Mouse (Mus musculus): Measurements from ENCODE around the gene Nfe2l1. TPM values are rescaled to one million over a fixed set of nuclear protein-coding genes. Genes with fewer than 3 reads are reported as not detected.
"Not testable (repeated sequence)": the region's sequence is repeated elsewhere in the genome, so short reads cannot be mapped to it uniquely, and the experiment has no call there.

Nfe2l1 gene
- polyA plus RNA-seq, 1 experiment from 2014 or later = 40.1 TPM

GRCm38 (mm10) chr11:96818128-96818710 lies 11.5 kb downstream of the Nfe2l1 start:
- H3K9ac ChIP-seq (replicated peaks; ENCODE audit: low read length) = no peak overlapping the region
- no peak overlapping the region for H3K4me2 ChIP-seq (ENCODE audit: low read length)
- peaks cover 4% of the 10 kb centered on the region for H3K4me1 ChIP-seq (ENCODE audit: control insufficient read depth, insufficient read depth, low read length)
- no peaks in the 10 kb centered on the region for H3K27me3 ChIP-seq (ENCODE audit: control insufficient read depth, insufficient read depth, low read length)
- 82% methylated on average over 8 of the region's 8 CpGs for WGBS
- peaks cover 87% of the 10 kb centered on the region for H3K36me3 ChIP-seq (ENCODE audit: control insufficient read depth, insufficient read depth, low read length)
- H3K27ac ChIP-seq (replicated peaks; ENCODE audit: low read depth, low read length) = no peak overlapping the region
- no peaks in the 10 kb centered on the region for H3K9me3 ChIP-seq (ENCODE audit: control insufficient read depth, low read length)
- ATAC-seq (ENCODE audit: low FRiP score, low TSS enrichment) = no peak
- H3K4me3 ChIP-seq (replicated peaks; ENCODE audit: low read depth, low read length) = no peak overlapping the region
- DNase-seq = no peak

GRCm38 (mm10) chr11:96816979-96817378 lies 12.8 kb downstream of the Nfe2l1 start:
- 52% methylated on average over 5 of the region's 5 CpGs for WGBS
- no peak for DNase-seq
- no peaks in the 10 kb centered on the region for H3K9me3 ChIP-seq (ENCODE audit: control insufficient read depth, low read length)
- no peak overlapping the region for H3K9ac ChIP-seq (replicated peaks; ENCODE audit: low read length)
- H3K4me3 ChIP-seq (replicated peaks; ENCODE audit: low read depth, low read length) = no peak overlapping the region
- H3K27ac ChIP-seq (replicated peaks; ENCODE audit: low read depth, low read length) = peak overlapping the region; percentile 52; the same call in 1 of the 2 replicates
- H3K4me2 ChIP-seq (ENCODE audit: low read length) = no peak overlapping the region
- ATAC-seq (ENCODE audit: low FRiP score, low TSS enrichment) = no peak
- no peaks in the 10 kb centered on the region for H3K4me1 ChIP-seq (ENCODE audit: control insufficient read depth, insufficient read depth, low read length)
- no peaks in the 10 kb centered on the region for H3K27me3 ChIP-seq (ENCODE audit: control insufficient read depth, insufficient read depth, low read length)
- peaks cover 86% of the 10 kb centered on the region for H3K36me3 ChIP-seq (ENCODE audit: control insufficient read depth, insufficient read depth, low read length)

GRCm38 (mm10) chr11:96816494-96816893 lies 13.3 kb downstream of the Nfe2l1 start:
- no peak overlapping the region for H3K4me2 ChIP-seq (ENCODE audit: low read length)
- H3K9me3 ChIP-seq (ENCODE audit: control insufficient read depth, low read length) = no peaks in the 10 kb centered on the region
- H3K4me3 ChIP-seq (replicated peaks; ENCODE audit: low read depth, low read length) = no peak overlapping the region
- peaks cover 86% of the 10 kb centered on the region for H3K36me3 ChIP-seq (ENCODE audit: control insufficient read depth, insufficient read depth, low read length)
- no peak for DNase-seq
- no peak overlapping the region for H3K27ac ChIP-seq (replicated peaks; ENCODE audit: low read depth, low read length)
- H3K27me3 ChIP-seq (ENCODE audit: control insufficient read depth, insufficient read depth, low read length) = no peaks in the 10 kb centered on the region
- no peak for ATAC-seq (ENCODE audit: low FRiP score, low TSS enrichment)
- WGBS = 94% methylated on average over 1 of the region's 1 CpGs
- no peaks in the 10 kb centered on the region for H3K4me1 ChIP-seq (ENCODE audit: control insufficient read depth, insufficient read depth, low read length)
- H3K9ac ChIP-seq (replicated peaks; ENCODE audit: low read length) = no peak overlapping the region

GRCm38 (mm10) chr11:96815895-96816294 lies 13.9 kb downstream of the Nfe2l1 start:
- Histone ChIP-seq H3K4me2 (ENCODE audit: low read length) (no peak overlapping the region), H3K4me1 (ENCODE audit: control insufficient read depth, insufficient read depth, low read length) (no peaks in the 10 kb centered on the region), H3K9ac (replicated peaks; ENCODE audit: low read length) (no peak overlapping the region), H3K36me3 (ENCODE audit: control insufficient read depth, insufficient read depth, low read length) (peaks cover 80% of the 10 kb centered on the region), H3K27me3 (ENCODE audit: control insufficient read depth, insufficient read depth, low read length) (no peaks in the 10 kb centered on the region), H3K9me3 (ENCODE audit: control insufficient read depth, low read length) (no peaks in the 10 kb centered on the region), H3K4me3 (replicated peaks; ENCODE audit: low read depth, low read length) (no peak overlapping the region), H3K27ac (replicated peaks; ENCODE audit: low read depth, low read length) (no peak overlapping the region)
- DNase-seq = no peak
- ATAC-seq (ENCODE audit: low FRiP score, low TSS enrichment) = no peak
- 96% methylated on average over 2 of the region's 2 CpGs for WGBS

GRCm38 (mm10) chr11:96814443-96814842 lies 15.3 kb downstream of the Nfe2l1 start:
- H3K9me3 ChIP-seq (ENCODE audit: control insufficient read depth, low read length) = no peaks in the 10 kb centered on the region
- no peak overlapping the region for H3K9ac ChIP-seq (replicated peaks; ENCODE audit: low read length)
- H3K4me2 ChIP-seq (ENCODE audit: low read length) = no peak overlapping the region
- 95% methylated on average over 2 of the region's 2 CpGs for WGBS
- no peaks in the 10 kb centered on the region for H3K4me1 ChIP-seq (ENCODE audit: control insufficient read depth, insufficient read depth, low read length)
- DNase-seq = no peak
- no peak overlapping the region for H3K4me3 ChIP-seq (replicated peaks; ENCODE audit: low read depth, low read length)
- H3K27me3 ChIP-seq (ENCODE audit: control insufficient read depth, insufficient read depth, low read length) = no peaks in the 10 kb centered on the region
- peaks cover 77% of the 10 kb centered on the region for H3K36me3 ChIP-seq (ENCODE audit: control insufficient read depth, insufficient read depth, low read length)
- H3K27ac ChIP-seq (replicated peaks; ENCODE audit: low read depth, low read length) = no peak overlapping the region
- no peak for ATAC-seq (ENCODE audit: low FRiP score, low TSS enrichment)

GRCm38 (mm10) chr11:96813920-96814319 lies 15.8 kb downstream of the Nfe2l1 start:
- H3K36me3 ChIP-seq (ENCODE audit: control insufficient read depth, insufficient read depth, low read length) = peaks cover 76% of the 10 kb centered on the region
- no peak overlapping the region for H3K9ac ChIP-seq (replicated peaks; ENCODE audit: low read length)
- H3K4me1 ChIP-seq (ENCODE audit: control insufficient read depth, insufficient read depth, low read length) = no peaks in the 10 kb centered on the region
- WGBS = 93% methylated on average over 5 of the region's 5 CpGs
- H3K4me2 ChIP-seq (ENCODE audit: low read length) = no peak overlapping the region
- ATAC-seq (ENCODE audit: low FRiP score, low TSS enrichment) = no peak
- no peaks in the 10 kb centered on the region for H3K27me3 ChIP-seq (ENCODE audit: control insufficient read depth, insufficient read depth, low read length)
- H3K9me3 ChIP-seq (ENCODE audit: control insufficient read depth, low read length) = no peaks in the 10 kb centered on the region
- no peak overlapping the region for H3K27ac ChIP-seq (replicated peaks; ENCODE audit: low read depth, low read length)
- H3K4me3 ChIP-seq (replicated peaks; ENCODE audit: low read depth, low read length) = no peak overlapping the region
- DNase-seq = no peak

GRCm38 (mm10) chr11:96813455-96813854 lies 16.3 kb downstream of the Nfe2l1 start:
- Histone ChIP-seq H3K4me3 (replicated peaks; ENCODE audit: low read depth, low read length) (no peak overlapping the region), H3K27me3 (ENCODE audit: control insufficient read depth, insufficient read depth, low read length) (no peaks in the 10 kb centered on the region), H3K4me1 (ENCODE audit: control insufficient read depth, insufficient read depth, low read length) (no peaks in the 10 kb centered on the region), H3K27ac (replicated peaks; ENCODE audit: low read depth, low read length) (no peak overlapping the region), H3K9me3 (ENCODE audit: control insufficient read depth, low read length) (no peaks in the 10 kb centered on the region), H3K9ac (replicated peaks; ENCODE audit: low read length) (no peak overlapping the region), H3K36me3 (ENCODE audit: control insufficient read depth, insufficient read depth, low read length) (peaks cover 76% of the 10 kb centered on the region), H3K4me2 (ENCODE audit: low read length) (no peak overlapping the region)
- ATAC-seq (ENCODE audit: low FRiP score, low TSS enrichment) (no peak), DNase-seq (no peak)
- WGBS = 90% methylated on average over 4 of the region's 4 CpGs

- not testable (repeated sequence) for H3K27me3 ChIP-seq (ENCODE audit: control insufficient read depth, insufficient read depth, low read length); DNase-seq; H3K4me2 ChIP-seq (ENCODE audit: low read length); H3K27ac ChIP-seq (replicated peaks; ENCODE audit: low read depth, low read length); H3K4me1 ChIP-seq (ENCODE audit: control insufficient read depth, insufficient read depth, low read length); ATAC-seq (ENCODE audit: low FRiP score, low TSS enrichment); H3K9me3 ChIP-seq (ENCODE audit: control insufficient read depth, low read length); H3K9ac ChIP-seq (replicated peaks; ENCODE audit: low read length); H3K4me3 ChIP-seq (replicated peaks; ENCODE audit: low read depth, low read length)
- 93% methylated on average over 1 of the region's 1 CpGs for WGBS
- H3K36me3 ChIP-seq (ENCODE audit: control insufficient read depth, insufficient read depth, low read length) = peaks cover 72% of the 10 kb centered on the region
Measured at GRCm38 (mm10) chr11:96811188-96811587, 18.6 kb downstream of the Nfe2l1 start.

GRCm38 (mm10) chr11:96809562-96810235 lies 20.1 kb downstream of the Nfe2l1 start:
- Histone ChIP-seq H3K9ac (replicated peaks; ENCODE audit: low read length) (no peak overlapping the region), H3K36me3 (ENCODE audit: control insufficient read depth, insufficient read depth, low read length) (peaks cover 75% of the 10 kb centered on the region), H3K4me1 (ENCODE audit: control insufficient read depth, insufficient read depth, low read length) (no peaks in the 10 kb centered on the region), H3K27me3 (ENCODE audit: control insufficient read depth, insufficient read depth, low read length) (no peaks in the 10 kb centered on the region), H3K4me2 (ENCODE audit: low read length) (no peak overlapping the region), H3K27ac (replicated peaks; ENCODE audit: low read depth, low read length) (no peak overlapping the region), H3K4me3 (replicated peaks; ENCODE audit: low read depth, low read length) (no peak overlapping the region), H3K9me3 (ENCODE audit: control insufficient read depth, low read length) (no peaks in the 10 kb centered on the region)
- WGBS = 93% methylated on average over 6 of the region's 6 CpGs
- DNase-seq (no peak), ATAC-seq (ENCODE audit: low FRiP score, low TSS enrichment) (no peak)

Data from midbrain, embryonic 14.5 days (tissue).